Mouse (Mus musculus) embryonic stem cell, embryonic (primary cell): Measurements from ENCODE around the gene Adam19.

Experiments used
- CTCF ChIA-PET, 4 experiments: fragments of 300-600 bp in 2 of 4; fragments of 350-600 bp in 2 of 4; sonication (Branson Sonifier 250); formaldehyde crosslinking; loops; one replicate each; lab custom pipeline; 2022; ENCODE audit warnings: inconsistent platforms in 2 of 4; lab: Charles Lee
- POLR2A ChIA-PET, 4 experiments: fragments of 300-600 bp in 2 of 4; fragments of 350-600 bp in 2 of 4; sonication (Branson Sonifier 250); formaldehyde crosslinking; loops; one replicate each; lab custom pipeline; 2022; ENCODE audit warnings: antibody characterized with exemption in 4 of 4, inconsistent platforms in 1 of 4; lab: Charles Lee

The Adam19 gene

DNA sequence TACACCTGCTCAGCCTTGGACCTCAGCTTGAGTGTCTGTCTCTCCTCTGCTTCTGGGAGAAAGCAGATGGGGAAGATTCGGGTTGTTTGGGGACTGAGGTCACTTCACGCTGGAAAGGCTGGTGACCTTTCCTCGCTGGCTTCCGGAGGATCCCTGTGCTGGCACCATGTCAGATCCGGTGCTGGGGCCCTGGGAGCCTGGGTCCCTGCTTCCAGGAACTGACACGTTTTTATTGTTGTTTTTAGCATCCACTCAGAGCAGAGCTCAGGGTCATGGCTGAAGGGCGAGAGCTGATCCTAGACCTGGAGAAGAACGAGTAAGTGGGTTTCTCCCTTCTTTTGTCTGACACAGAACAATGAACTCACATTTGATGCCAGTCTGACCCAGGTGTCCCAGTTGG is 9.0 kb downstream of the Adam19 start:
- ChIA-PET CTCF (interaction anchor here in 3 of 4 experiments (0.7 to 1.0 kb wide), 5 partner anchors 8 to 210 kb away, joined by 3 to 6 read pairs (median 3); no protein-coding TSS in a partner anchor), POLR2A (interaction anchor here (0.5 to 12.4 kb wide), 27 partner anchors 7 to 1260 kb away, joined by 3 to 383 read pairs (median 4); partner anchors contain the start of gene Adam19 (in 3 of the 4))

DNA sequence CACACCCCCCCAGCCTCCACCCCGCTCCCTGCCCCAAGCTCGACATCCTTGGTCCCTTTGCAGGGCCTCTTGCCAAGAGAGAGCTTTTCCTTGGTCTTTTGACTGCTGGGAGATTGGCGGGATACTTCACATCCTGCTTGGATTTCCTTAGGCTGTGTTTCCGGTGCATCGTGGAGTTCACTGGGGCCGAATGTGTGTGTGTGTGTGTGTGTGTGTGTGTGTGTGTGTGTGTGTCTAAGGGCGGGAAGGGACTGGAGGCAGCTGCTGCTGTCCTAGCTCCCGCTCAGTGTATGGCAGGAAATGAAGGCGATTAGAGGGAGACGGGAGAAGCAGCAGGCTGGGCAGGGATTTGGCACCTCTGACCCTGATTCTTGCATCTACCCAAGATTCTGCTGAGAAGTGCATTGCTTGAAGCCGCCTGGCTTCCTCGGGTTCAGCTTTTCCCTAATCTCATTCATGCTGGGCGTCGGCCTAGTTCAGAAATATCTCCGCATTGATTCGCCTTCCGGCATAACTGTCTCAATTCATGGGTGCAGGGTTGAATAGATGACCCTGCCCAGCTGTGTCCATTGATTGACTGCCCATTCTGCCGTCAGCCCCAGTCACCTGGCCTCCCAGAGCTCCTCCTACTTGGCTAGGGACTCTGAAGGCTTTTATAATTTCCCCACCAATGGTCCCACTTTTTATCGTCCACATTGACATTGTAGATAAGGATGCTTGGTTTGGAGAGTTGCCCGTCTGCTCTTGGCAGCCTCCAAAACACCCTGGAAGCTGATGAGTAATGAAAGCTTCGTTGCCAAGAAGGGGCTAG is 9.6 kb downstream of the Adam19 start:
- CTCF ChIA-PET: interaction anchor here in 3 of 4 experiments (0.6 to 1.0 kb wide), 6 partner anchors 9 to 210 kb away, joined by 3 to 6 read pairs (median 4); no protein-coding TSS in a partner anchor
- POLR2A ChIA-PET: interaction anchor here (0.6 to 12.4 kb wide), 33 partner anchors 8 to 1413 kb away, joined by 3 to 383 read pairs (median 4); partner anchors contain the start of gene Adam19 (in 3 of the 4)

DNA sequence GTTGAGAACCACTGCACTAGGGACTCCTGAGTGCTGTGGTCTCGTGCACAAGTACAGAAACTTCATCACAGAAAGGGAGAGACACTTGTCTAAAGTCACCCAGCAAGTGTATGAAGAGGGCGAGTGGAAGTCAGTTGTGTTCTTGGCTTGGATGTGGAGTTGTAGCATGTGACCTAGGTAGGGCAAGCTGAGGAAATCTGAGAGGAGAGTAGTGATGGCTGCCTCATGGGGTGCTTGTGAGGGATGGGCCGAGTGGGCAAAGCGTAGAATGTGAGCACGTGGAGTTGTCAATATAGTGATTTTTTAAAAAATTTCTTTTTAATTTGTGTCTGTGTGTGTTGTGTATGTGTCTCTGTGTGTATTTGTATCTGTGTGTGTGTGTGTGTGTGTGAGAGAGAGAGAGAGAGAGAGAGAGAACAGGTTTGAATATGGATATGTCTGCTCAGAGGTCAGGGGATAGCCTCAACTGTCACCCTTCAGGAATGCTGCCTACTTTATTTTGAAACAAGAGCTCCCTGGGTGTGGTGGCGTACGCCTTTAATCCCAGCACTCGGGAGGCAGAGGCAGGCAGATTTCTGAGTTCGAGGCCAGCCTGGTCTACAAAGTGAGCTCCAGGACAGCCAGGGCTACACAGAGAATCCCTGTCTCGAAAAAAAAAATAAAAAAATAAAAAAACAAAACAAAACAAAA is 11.7 kb downstream of the Adam19 start:
- ChIA-PET POLR2A (interaction anchor here (0.6 to 12.4 kb wide), 33 partner anchors 10 to 1135 kb away, joined by 3 to 383 read pairs (median 6); partner anchors contain the start of gene Adam19 (in 3 of the 4)), CTCF (interaction anchor here in 2 of 4 experiments (0.6 to 1.6 kb wide), 4 partner anchors 48 to 148 kb away, joined by 3 to 4 read pairs (median 3); no protein-coding TSS in a partner anchor)

DNA sequence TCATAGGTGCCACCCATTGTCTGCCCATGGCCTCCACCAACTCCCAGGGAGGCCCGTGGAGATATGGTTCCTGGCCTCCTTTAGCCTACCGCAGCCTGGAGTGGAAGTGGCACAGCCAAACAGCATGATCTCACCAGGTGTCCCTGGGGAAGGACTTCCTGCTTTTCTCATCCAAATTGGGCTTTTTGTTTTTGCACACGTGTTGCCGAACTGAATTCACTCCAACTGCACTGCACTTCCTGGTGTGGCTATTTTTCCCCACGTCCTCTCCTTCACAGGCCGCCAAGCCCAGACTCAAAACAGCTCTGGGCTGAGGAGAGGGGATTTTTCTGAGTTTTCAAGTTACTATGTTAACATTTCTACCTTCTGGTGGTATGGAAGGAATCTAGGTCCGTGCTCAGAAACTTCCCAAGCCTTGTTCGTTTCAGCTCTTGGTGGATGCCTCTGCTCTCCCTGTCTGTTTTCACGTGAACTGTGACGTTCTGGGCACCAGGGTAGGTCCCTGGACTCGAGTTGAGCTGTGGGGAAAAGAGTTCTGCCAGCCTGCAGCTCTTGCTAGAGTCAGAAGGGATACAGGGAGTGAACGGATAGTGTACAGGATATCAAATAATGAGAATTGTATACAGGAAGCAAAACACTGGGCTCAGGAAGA is 13.1 kb downstream of the Adam19 start:
- ChIA-PET POLR2A (interaction anchor here (0.7 to 12.4 kb wide), 40 partner anchors 9 to 206 kb away, joined by 3 to 383 read pairs (median 11); partner anchors contain the start of genes Adam19 (in 4 of the 4), Sox30 (in 1 of the 4) and Thg1l (in 1 of the 4)), CTCF (interaction anchor here in 1 of 4 experiments (0.8 to 1.0 kb wide), 2 partner anchors 9 to 189 kb away, joined by 3 read pairs; no protein-coding TSS in a partner anchor)

DNA sequence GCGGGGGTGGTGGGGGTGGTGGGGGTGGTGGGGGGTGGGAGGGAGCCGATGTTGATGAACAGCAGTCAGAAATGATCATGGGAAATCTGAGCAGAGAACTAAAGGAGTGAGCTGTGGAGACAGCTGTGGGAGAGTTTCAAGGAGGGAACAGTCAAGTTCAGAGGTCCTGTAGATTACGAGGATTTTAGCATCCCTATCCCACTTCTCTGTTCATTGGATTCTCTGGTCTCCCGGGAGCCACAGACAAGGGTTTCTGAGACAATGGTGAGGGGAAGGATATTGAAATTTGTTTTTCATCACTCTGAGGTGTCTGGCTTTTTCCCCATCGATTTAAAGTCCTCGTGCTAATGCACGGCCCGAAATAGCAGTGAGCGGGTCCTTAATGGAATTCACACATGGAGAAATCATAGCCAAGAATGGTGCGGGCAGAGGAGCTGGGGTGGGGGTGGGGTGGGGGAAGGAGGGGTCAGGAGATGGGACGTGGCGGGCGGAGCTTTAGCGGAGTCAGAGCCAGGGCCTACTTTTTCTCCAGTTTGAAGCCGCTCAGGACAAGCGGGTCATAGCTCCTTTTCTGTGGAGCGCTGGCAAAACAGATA is 13.7 kb downstream of the Adam19 start:
- ChIA-PET CTCF (interaction anchor here in 3 of 4 experiments (0.8 to 1.8 kb wide), 4 partner anchors 10 to 189 kb away, joined by 3 to 5 read pairs (median 4); no protein-coding TSS in a partner anchor), POLR2A (interaction anchor here in 3 of 4 experiments (0.6 to 12.4 kb wide), 49 partner anchors 8 to 206 kb away, joined by 3 to 383 read pairs (median 8); partner anchors contain the start of genes Adam19 (in 3 of the 3) and Thg1l (in 1 of the 3))

DNA sequence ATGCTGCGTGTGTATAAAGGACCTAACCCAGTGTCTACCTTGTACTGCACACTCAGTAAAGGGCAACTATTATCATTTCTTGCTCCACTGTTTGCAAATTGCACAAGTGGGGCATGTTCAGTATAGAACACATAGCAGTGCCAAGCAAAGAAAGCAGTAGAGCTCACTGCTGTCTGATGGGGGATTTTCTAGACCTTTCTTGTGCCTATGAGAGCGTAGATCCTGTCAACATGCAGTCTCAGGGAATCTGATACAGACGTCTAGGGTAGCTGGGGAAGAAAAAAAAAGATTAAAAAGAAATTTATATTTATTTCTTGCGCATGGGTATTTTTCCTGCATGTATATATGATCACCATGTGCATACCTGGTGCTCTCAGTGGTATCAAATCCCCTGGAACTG is 14.4 kb downstream of the Adam19 start:
- POLR2A ChIA-PET: interaction anchor here in 3 of 4 experiments (0.7 to 12.4 kb wide), 47 partner anchors 7 to 205 kb away, joined by 3 to 383 read pairs (median 8); partner anchors contain the start of genes Adam19 (in 3 of the 3) and Thg1l (in 1 of the 3)
- CTCF ChIA-PET: interaction anchor here in 3 of 4 experiments (1.0 to 2.0 kb wide), 4 partner anchors 10 to 25 kb away, joined by 4 to 5 read pairs (median 4); partner anchors contain the start of gene Adam19 (in 1 of the 3)

DNA sequence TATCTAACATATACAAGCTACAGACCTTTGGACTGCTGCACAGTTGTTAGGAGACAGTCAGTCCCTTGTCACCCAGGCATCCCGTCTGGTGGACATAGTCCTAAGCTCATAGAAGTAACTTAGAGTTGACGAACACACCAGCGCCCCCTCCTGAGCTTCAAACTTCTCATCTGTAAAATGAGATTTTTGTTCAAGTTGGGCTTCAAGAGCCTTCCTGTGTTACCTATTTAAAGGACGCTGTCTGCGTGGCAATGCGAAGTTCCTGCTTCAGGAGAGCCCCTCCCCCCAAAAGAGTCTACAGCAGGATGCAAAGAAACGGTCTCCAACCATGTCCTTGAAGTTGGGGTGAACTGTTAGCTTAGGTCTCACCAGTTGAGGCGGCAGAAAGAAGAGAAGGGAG is 15.0 kb downstream of the Adam19 start:
- ChIA-PET POLR2A (interaction anchor here in 3 of 4 experiments (1.0 to 12.4 kb wide), 39 partner anchors 7 to 132 kb away, joined by 3 to 383 read pairs (median 12); partner anchors contain the start of gene Adam19 (in 3 of the 3)), CTCF (interaction anchor here (0.6 to 2.0 kb wide), 8 partner anchors 10 to 718 kb away, joined by 3 to 7 read pairs (median 4); partner anchors contain the start of gene Adam19 (in 1 of the 4))

DNA sequence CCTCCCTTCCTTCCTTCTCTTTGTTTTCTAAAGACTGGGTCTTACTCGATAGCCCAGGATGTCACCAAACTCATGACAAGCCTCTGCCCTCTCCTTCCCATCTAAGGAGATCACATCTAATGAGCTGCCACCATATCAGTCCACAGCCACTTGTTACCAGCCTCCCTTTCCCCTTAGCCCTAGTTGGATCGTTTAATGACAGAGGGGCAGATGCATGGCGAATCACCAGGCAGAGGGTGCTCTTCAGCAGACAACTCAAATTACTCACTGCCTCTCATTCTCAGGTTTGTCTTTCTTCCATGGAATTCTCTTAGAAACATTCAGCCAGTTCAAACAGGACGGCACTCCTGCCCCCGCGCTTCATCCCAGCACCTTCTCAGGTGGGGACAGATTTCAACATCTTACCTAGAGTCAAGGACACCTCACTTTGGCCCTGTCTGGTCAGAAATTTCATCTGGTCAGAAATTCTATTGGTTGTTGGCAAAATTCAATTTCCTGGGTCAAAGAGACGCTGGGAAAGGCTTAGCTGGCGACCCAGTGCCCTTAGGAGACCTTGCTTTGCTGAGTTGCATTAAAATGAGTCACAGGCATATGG is 16.8 kb downstream of the Adam19 start:
- ChIA-PET CTCF (interaction anchor here in 1 of 4 experiments (0.7 kb wide), 1 partner anchor 77 kb away, joined by 3 read pairs; no protein-coding TSS in a partner anchor), POLR2A (interaction anchor here in 3 of 4 experiments (0.6 to 12.4 kb wide), 18 partner anchors 8 to 186 kb away, joined by 3 to 383 read pairs (median 5); partner anchors contain the start of gene Adam19 (in 2 of the 3))

DNA sequence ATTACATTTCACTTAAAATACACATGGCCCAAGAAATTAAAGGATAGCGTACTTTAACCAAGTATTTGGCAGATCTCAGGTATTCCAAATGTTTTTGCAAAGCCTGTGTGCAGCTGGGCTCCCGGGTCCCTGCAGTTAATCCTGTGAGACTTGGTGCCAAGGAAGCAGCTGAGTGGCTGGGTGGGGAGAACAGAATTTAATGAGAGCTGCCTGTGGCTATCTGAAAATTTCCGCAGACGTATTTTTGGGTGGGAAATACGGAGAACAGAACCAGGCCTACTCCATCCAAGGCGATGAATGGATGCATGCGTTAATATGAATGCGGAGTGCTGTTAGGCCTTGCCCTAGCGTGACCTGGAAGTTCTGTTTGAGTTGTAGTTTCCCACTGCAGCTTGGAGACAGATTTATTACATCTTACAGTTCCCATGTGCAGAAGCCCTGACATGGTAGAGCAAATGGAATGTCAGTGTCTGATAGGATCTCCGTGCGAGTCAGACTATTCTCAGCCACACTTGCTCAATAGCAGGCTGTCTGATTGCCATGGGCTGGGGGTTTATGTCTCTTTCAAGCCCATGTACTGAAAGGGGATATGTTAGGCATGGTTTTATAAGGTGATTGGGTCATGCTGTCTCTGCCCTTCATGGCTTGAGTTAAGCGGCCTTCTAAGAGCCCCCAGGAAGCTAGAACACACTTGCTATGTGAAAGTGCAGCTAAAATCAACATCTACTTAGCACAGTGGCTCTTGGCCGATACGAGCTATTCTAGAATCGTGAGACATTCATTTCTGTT is 17.5 kb downstream of the Adam19 start:
- ChIA-PET CTCF (interaction anchor here in 1 of 4 experiments (0.5 kb wide), 1 partner anchor 73 kb away, joined by 8 read pairs; no protein-coding TSS in a partner anchor), POLR2A (interaction anchor here in 3 of 4 experiments (0.8 to 12.4 kb wide), 15 partner anchors 8 to 185 kb away, joined by 3 to 383 read pairs (median 5); partner anchors contain the start of gene Adam19 (in 2 of the 3))

DNA sequence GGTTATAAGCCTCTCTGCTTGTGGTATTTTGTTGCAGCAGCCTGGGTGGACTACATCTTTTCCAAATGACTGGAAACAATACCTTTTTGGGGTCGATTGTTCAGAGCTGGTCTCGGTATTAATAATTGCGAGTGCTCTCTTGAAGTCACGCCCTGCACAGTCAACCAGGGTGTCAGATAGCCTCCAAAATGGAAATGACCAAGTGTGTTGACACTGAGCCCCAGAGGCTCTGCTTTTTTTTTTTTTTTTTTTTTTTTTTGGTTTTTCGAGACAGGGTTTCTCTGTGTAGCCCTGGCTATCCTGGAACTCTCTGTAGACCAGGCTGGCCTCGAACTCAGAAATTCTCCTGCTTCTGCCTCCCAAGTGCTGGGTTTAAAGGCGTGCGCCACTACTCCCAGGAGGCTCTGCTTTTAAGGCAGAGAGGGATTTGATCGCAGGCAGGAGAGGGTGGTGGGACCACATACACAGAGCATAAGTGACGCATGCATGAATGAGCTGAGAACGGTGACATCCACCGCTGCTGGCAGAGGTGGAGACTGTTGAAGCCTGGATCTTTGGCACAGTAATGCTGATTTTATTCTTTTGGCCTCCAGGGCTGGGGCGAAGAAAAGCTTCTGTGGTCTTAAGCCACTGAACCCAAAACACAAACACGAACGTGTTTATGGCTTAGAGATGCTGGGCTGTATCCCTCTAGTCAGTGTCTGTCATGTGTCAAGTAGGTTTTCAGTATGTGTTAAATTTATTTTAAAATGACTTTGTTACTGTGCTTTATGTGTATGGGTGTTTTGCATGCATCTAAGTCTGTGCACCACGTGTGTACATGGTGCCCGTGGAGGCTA is 18.3 kb downstream of the Adam19 start:
- ChIA-PET CTCF (interaction anchor here in 1 of 4 experiments (0.5 kb wide), 1 partner anchor 74 kb away, joined by 8 read pairs; no protein-coding TSS in a partner anchor), POLR2A (interaction anchor here in 2 of 4 experiments (0.8 to 12.4 kb wide), 10 partner anchors 8 to 44 kb away, joined by 3 to 383 read pairs (median 5); partner anchors contain the start of gene Adam19 (in 1 of the 2))

DNA sequence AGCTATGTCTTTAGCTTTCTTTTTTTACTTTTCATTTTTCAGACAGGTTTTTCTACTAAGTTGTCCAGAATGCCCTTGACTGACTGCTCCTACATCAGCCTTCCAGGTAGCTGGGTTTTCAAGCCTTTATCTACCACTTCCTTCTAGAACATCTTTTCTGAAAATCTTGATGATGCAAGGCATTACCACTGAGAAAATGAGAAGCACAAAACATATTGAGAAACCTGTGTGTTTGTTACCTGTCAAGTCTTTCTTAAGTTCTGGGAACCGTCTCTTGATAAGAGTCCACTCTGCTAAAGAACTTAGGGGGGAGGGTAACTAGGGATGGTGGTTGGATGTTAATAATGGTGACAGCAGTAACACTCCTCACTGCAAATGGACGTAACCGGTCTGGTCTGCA is 19.7 kb downstream of the Adam19 start:
- ChIA-PET POLR2A (interaction anchor here (0.6 to 3.5 kb wide), 6 partner anchors 14 to 180 kb away, joined by 3 to 25 read pairs (median 6); no protein-coding TSS in a partner anchor), CTCF (no interaction called here)

DNA sequence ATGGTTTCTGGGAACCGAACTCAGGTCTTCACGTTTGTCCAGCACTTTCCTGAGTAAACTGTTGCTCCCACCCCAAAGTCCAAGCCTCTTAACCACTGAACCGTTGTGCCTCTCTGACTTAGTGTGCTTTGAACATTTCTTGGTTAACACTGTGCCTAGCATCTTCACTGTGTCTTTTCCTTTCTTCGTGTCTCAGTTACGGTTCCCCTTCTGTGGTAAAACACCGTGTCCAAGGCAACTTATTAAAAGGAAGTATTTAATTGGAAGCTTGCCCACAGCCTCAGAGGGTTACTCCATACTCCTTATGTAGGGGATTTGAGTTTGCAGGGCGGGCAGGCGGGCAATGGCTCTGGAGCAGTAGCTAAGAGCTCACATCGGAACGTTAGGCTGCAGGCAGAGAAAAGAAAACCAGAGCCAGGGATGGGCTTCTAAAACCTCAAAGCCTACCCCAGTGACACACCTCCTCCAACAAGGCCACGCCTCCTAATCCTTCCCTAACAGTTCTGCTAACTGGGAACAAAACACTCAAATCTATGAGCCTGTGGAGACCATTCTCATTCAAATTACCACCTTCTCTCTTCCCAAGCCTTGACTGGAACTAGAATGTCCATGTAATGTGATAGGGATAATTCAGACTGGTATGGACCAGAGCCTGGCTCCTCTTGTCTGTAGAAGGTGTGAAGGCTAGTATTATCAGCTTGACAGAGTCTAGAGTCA is 20.8 kb downstream of the Adam19 start:
- POLR2A ChIA-PET: interaction anchor here in 2 of 4 experiments (0.8 to 3.5 kb wide), 16 partner anchors 7 to 43 kb away, joined by 3 to 25 read pairs (median 6); no protein-coding TSS in a partner anchor
- CTCF ChIA-PET: no interaction called here

DNA sequence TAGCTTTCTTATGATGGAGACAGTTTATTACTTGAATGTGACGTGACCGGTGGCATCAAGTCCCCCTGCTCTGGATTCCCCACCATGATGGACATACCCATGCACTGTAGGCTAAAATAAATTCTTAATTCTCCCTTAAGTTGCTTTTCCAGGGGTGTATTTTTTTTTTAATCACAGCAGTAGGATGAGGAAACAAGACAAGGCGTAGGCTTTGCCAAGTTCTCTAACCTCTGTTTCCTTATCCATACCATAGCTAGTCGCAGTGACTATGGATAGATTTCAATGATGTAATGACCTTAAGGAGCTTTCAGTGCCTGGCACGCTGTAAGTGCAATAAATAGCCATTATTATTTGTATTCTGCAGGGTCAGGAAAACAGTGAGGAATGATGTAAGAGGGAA is 21.5 kb downstream of the Adam19 start:
- CTCF ChIA-PET: interaction anchor here in 1 of 4 experiments (1.1 kb wide), 1 partner anchor 198 kb away, joined by 3 read pairs; no protein-coding TSS in a partner anchor
- POLR2A ChIA-PET: interaction anchor here in 2 of 4 experiments (0.8 to 3.5 kb wide), 17 partner anchors 8 to 44 kb away, joined by 3 to 25 read pairs (median 5); no protein-coding TSS in a partner anchor
